Mouse (Mus musculus) liver, embryonic 16.5 days (tissue): ENCODE measurements at regions not wholly inside any gene's neighbourhood (a gene's known extent, or its start where the extent isn't known, plus 50 kb on each side); places are given as distances from the start of the nearest gene placed in this dataset.

Experiments used
- ATAC-seq: fragments of 200-750 bp; cut with Nextera tagmentation; 2 replicates; pipeline ENCODE4 v1.8.0; 2017; ENCODE audit warnings: low read depth, mild to moderate bottlenecking, moderate number of reproducible peaks, moderate library complexity
- H3K27ac ChIP-seq: fragments of 300-500 bp; sonication (generic); 2 replicates; pipeline ENCODE4 v1.5.1; 2014; ENCODE audit warnings: mild to moderate bottlenecking, low read length
- H3K27me3 ChIP-seq: fragments of 300-500 bp; sonication (generic); 2 replicates; pipeline ENCODE4 v1.6.1; 2014; ENCODE audit warnings: low read depth, low read length, mixed read lengths; ENCODE audit not compliant: control insufficient read depth, insufficient read depth
- H3K36me3 ChIP-seq: fragments of 300-500 bp; sonication (generic); 2 replicates; pipeline ENCODE4 v1.6.1; 2014; ENCODE audit warnings: mild to moderate bottlenecking; ENCODE audit not compliant: control insufficient read depth, insufficient read depth
- H3K4me1 ChIP-seq: fragments of 300-500 bp; sonication (generic); 2 replicates; pipeline ENCODE4 v1.6.1; 2014; ENCODE audit warnings: low read depth, low read length, mixed read lengths; ENCODE audit not compliant: control insufficient read depth
- H3K4me2 ChIP-seq: fragments of 300-500 bp; sonication (generic); 2 replicates; pipeline ENCODE4 v1.6.1; 2014; ENCODE audit warnings: low read depth, low read length, mixed read lengths
- H3K4me3 ChIP-seq: fragments of 300-500 bp; sonication (generic); 2 replicates; pipeline ENCODE4 v1.5.1; 2014; ENCODE audit warnings: low read depth, mild to moderate bottlenecking, low read length
- H3K9ac ChIP-seq: fragments of 300-500 bp; sonication (generic); 2 replicates; pipeline ENCODE4 v1.6.1; 2014; ENCODE audit warnings: low read depth, low read length
- H3K9me3 ChIP-seq: fragments of 300-500 bp; sonication (generic); replicated peaks from 2 replicates; pipeline ENCODE4 v1.6.1; 2016; ENCODE audit warnings: low read length; ENCODE audit not compliant: control insufficient read depth
- WGBS: fragments of 180-500 bp; shearing (Covaris S2); extraction: QIAGEN DNeasy Blood & Tissue Kit; methylation state at CpG from one replicate; pipeline ENCODE4 v1.1.7; 2014; ENCODE audit not compliant: insufficient replicate concordance; 5-methylcytosine and 5-hydroxymethylcytosine counted together

- Histone ChIP-seq H3K9ac (no peak overlapping the region), H3K9me3 (no peaks in the 10 kb centered on the region), H3K27ac (no peak overlapping the region), H3K27me3 (no peaks in the 10 kb centered on the region), H3K4me2 (no peak overlapping the region), H3K4me3 (no peak overlapping the region), H3K36me3 (no peaks in the 10 kb centered on the region), H3K4me1 (no peaks in the 10 kb centered on the region)
- ATAC-seq: no peak
- WGBS: 57% methylated on average over 2 of the region's 2 CpGs
Observed at GRCm38 (mm10) chr1:77176516-77176915, 338.4 kb downstream of the Epha4 start.

GRCm38 (mm10) chr1:77183965-77184364, 330.9 kb downstream of the Epha4 start:
- Histone ChIP-seq H3K27me3 (no peaks in the 10 kb centered on the region), H3K9me3 (no peaks in the 10 kb centered on the region), H3K4me2 (no peak overlapping the region), H3K9ac (no peak overlapping the region), H3K27ac (no peak overlapping the region), H3K36me3 (no peaks in the 10 kb centered on the region), H3K4me1 (no peaks in the 10 kb centered on the region), H3K4me3 (no peak overlapping the region)
- 60% methylated on average over 2 of the region's 2 CpGs for WGBS
- ATAC-seq: no peak

- H3K4me1 ChIP-seq: no peaks in the 10 kb centered on the region
- ATAC-seq: no peak
- no peaks in the 10 kb centered on the region for H3K27me3 ChIP-seq
- WGBS: 58% methylated on average over 3 of the region's 3 CpGs
- H3K9ac ChIP-seq: no peak overlapping the region
- H3K36me3 ChIP-seq: no peaks in the 10 kb centered on the region
- no peaks in the 10 kb centered on the region for H3K9me3 ChIP-seq
- H3K4me3 ChIP-seq: no peak overlapping the region
- no peak overlapping the region for H3K4me2 ChIP-seq
- no peak overlapping the region for H3K27ac ChIP-seq
Observed at GRCm38 (mm10) chr1:77190141-77190540, 324.7 kb downstream of the Epha4 start.

DNA sequence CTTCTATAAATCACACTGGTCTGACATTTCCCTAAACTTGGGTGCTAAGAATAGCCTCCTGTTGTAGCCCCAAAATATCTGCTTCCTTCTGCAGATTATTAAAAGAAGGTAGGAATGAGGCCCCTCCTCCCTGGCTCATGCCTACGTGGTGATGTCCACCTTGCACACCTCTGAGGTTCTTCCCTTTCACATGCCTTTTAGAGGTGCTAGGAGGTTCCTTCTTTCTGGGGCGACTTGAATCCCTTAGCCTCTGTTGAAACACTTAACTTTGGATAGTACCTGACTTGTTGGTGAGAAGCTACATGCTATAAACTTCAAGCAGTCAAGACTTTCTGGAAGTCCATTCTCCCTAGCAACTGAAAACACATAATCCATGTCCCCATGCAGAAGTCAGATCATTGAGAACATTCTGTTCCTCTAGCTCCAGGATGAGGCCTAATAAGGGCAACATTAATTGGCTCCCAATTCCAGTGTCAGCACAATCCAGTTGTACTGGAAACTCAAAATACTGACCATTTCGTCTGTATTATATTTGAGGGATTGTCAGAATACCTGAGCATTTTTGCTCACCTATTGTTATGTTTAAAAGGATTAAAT, 313.5 kb downstream of the Epha4 start:
- WGBS: 38% methylated on average over 3 of the region's 3 CpGs
- ATAC-seq: no peak
- no peak overlapping the region for H3K27ac ChIP-seq
- H3K27me3 ChIP-seq: no peaks in the 10 kb centered on the region
- no peak overlapping the region for H3K4me3 ChIP-seq
- no peak overlapping the region for H3K9ac ChIP-seq
- no peaks in the 10 kb centered on the region for H3K4me1 ChIP-seq
- H3K9me3 ChIP-seq: no peaks in the 10 kb centered on the region
- H3K4me2 ChIP-seq: no peak overlapping the region
- no peaks in the 10 kb centered on the region for H3K36me3 ChIP-seq

DNA sequence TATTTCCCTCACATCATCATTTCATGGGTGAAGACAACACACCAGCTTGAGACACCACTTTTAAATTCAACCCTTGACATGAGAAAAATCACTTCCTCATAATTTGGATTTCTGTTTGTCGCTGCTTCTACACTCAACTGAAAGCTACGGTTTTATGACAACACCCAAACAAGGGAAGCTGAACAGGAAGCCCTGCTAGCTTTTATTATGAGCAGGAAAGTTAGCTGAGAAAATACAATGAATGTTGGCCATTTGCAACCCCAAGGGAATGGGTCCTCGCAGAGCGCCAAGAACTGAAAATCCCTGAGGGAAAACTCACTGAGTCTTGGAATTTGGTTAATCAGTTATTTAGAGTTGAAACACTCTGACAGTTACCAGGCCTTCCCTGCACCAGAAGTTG, 311.9 kb downstream of the Epha4 start:
- Histone ChIP-seq H3K9ac (no peak overlapping the region), H3K4me3 (no peak overlapping the region), H3K27me3 (no peaks in the 10 kb centered on the region), H3K4me1 (no peaks in the 10 kb centered on the region), H3K27ac (no peak overlapping the region), H3K9me3 (no peaks in the 10 kb centered on the region), H3K4me2 (no peak overlapping the region), H3K36me3 (no peaks in the 10 kb centered on the region)
- no peak for ATAC-seq
- 37% methylated on average over 4 of the region's 4 CpGs for WGBS

DNA sequence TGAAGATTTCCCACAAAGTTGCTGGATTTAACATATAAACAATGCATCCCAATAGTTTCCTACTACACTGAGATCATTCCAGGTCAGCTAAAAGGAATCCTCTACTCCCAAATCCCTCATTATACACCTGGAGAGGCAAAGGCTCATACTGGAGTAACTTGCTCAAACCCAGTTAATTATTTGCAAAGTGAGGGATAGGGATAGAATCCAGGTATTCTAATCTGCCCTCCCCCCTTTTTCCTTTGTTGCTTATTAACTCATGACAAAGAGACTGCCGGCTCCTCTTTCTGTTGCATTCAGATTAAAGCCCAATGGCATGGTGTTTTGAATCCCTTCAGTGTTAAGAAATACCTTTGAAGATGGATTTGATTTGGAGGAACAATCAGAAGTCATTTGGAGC, 308.4 kb downstream of the Epha4 start:
- H3K9ac ChIP-seq: no peak overlapping the region
- no peak for ATAC-seq
- H3K36me3 ChIP-seq: no peaks in the 10 kb centered on the region
- no peak overlapping the region for H3K4me2 ChIP-seq
- no peaks in the 10 kb centered on the region for H3K9me3 ChIP-seq
- H3K4me3 ChIP-seq: no peak overlapping the region
- H3K4me1 ChIP-seq: no peaks in the 10 kb centered on the region
- 57% methylated on average over 1 of the region's 1 CpGs for WGBS
- no peak overlapping the region for H3K27ac ChIP-seq
- no peaks in the 10 kb centered on the region for H3K27me3 ChIP-seq

- ATAC-seq: no peak
- WGBS: 70% methylated on average over 3 of the region's 3 CpGs
Observed at GRCm38 (mm10) chr1:77209395-77209794, 305.5 kb downstream of the Epha4 start.

DNA sequence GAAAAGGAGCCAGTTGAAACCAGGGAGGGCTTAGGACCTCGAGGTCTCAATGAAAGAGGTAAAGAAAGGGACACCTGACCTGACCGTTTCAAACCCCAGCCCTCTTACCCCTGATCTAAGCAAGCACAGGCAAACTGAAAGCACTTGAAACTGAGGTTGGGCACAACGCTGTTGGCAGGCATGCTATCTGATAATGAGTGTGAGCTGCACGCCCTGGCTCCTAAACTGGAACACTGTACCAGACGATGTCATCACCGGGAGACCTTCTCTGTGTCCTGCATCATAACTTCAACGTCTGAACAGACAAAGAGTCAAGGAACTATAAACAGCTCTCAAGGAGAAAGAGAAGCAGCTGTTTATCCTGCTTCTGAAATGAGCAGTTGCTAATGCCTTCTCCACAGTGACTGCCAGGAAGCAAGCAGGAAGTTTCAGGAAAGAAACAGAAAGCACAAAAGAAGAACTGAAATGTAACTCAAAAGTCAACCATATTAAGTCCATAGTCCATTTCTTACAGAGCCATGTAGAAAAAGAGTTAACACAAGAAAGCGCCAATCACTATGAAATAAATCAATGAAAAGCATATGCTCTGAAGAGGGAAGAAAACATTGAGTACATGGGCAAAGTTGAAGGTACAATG, 301.3 kb downstream of the Epha4 start:
- Histone ChIP-seq H3K27ac (no peak overlapping the region), H3K9ac (peak overlapping the region; percentile 20), H3K27me3 (no peaks in the 10 kb centered on the region), H3K4me3 (peak overlapping the region; percentile 17; the same call in 1 of the 2 replicates), H3K4me2 (peak overlapping the region; percentile 47), H3K9me3 (no peaks in the 10 kb centered on the region), H3K4me1 (peaks cover 6% of the 10 kb centered on the region; the same call in 1 of the 2 replicates), H3K36me3 (no peaks in the 10 kb centered on the region)
- WGBS: 16% methylated on average over 8 of the region's 8 CpGs
- ATAC-seq: no peak

More at GRCm38 (mm10) chr1:77209395-77209794, 305.5 kb downstream of the Epha4 start:
- Histone ChIP-seq H3K4me2 (no peak overlapping the region), H3K4me1 (peaks cover 6% of the 10 kb centered on the region; the same call in 1 of the 2 replicates), H3K36me3 (no peaks in the 10 kb centered on the region), H3K27ac (no peak overlapping the region), H3K9ac (no peak overlapping the region), H3K4me3 (no peak overlapping the region), H3K9me3 (no peaks in the 10 kb centered on the region), H3K27me3 (no peaks in the 10 kb centered on the region)

DNA sequence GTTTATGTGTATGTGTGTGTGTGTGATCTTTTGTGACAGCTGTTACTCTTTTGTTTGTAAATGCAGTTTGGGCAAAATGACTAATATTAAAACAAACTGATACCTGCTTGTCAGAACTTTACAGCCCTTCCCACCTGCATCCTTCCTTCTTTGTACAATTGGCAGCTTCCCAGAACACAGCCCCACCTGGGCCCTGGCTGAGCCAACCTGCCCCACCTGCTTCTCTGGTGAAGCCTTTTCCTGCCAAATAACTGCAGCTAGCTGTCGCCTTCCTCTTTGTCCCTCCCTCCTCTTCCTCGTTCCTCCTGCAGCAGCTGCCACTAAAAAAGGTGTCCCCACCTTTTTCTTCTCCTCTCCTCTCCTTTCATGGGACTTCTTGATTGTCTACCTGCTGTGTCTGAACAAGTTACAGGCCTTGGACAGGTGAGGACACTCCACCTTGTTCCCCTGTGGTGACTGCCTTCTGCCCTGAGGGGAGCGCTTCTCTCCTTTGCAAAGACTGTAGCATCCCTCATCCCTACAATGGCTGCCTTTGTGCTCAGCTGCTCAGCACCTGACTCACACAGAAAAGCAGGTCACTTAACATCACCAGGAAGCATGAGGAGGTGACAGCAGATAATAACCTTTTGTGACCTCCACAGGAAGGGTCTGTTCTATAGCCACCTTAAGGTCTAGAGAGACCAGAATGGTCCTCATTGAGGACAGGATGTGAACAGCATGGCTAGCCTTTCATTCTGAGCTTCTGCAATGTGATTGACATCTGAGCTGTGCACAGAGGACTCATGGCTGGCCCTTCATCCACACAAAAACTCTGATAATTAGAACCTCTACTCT, 295.2 kb downstream of the Epha4 start:
- no peak overlapping the region for H3K27ac ChIP-seq
- no peak overlapping the region for H3K9ac ChIP-seq
- WGBS: 59% methylated on average over 3 of the region's 3 CpGs
- H3K4me2 ChIP-seq: no peak overlapping the region
- H3K9me3 ChIP-seq: no peaks in the 10 kb centered on the region
- no peak overlapping the region for H3K4me3 ChIP-seq
- H3K36me3 ChIP-seq: no peaks in the 10 kb centered on the region
- H3K4me1 ChIP-seq: no peaks in the 10 kb centered on the region; the same call in 1 of the 2 replicates
- no peak for ATAC-seq
- H3K27me3 ChIP-seq: no peaks in the 10 kb centered on the region
